Mouse (Mus musculus): Measurements from ENCODE around the gene Mknk1. TPM values are rescaled to one million over a fixed set of nuclear protein-coding genes. Genes with fewer than 3 reads are reported as not detected.

The Mknk1 gene
- polyA plus RNA-seq, 1 experiment from 2014 or later: 20.4 TPM

DNA sequence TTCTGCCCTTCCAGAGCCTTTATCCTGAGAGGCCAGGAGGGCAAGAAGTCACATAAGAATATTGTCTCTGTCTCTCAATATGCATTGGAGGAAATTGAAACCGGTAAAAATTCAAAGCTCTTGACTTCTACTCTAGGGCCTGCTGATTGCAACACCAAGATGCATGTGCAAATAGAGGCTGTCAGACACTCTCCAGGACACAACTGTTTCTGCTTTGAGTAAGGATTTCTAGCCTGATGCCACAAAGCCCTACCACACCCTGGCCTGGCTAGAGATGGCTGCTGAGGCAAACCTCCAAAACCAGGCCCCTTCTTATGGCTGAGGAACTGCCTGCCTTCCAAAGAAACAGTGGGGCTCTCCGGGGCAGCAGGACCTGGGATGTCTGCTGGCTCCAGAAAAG is 3.4 kb upstream of the Mknk1 start:
- H3K4me3 ChIP-seq (replicated peaks; ENCODE audit: low read depth, low read length): no peak overlapping the region
- no peak for DNase-seq (ENCODE audit: low spot score)
- H3K27me3 ChIP-seq (ENCODE audit: insufficient read depth, low read length): no peaks in the 10 kb centered on the region
- H3K27ac ChIP-seq: no peak overlapping the region
- 70% methylated on average over 2 of the region's 2 CpGs for WGBS
- no peak for ATAC-seq (replicated peaks; ENCODE audit: low FRiP score, low read depth)
- TF ChIP-seq CTCF (IDR thresholded peaks at IDR 0.05; ENCODE audit: low read depth): no peak
- H3K9me3 ChIP-seq (replicated peaks; ENCODE audit: low read length): no peaks in the 10 kb centered on the region
- no peak overlapping the region for H3K4me2 ChIP-seq (ENCODE audit: low read length)
- H3K9ac ChIP-seq (ENCODE audit: low read depth, low read length): no peak overlapping the region
- no peaks in the 10 kb centered on the region for H3K4me1 ChIP-seq (replicated peaks; ENCODE audit: insufficient read depth, low read length)
- H3K36me3 ChIP-seq (ENCODE audit: insufficient read depth, low read length): peaks cover 17% of the 10 kb centered on the region; the same call in 1 of the 2 replicates

DNA sequence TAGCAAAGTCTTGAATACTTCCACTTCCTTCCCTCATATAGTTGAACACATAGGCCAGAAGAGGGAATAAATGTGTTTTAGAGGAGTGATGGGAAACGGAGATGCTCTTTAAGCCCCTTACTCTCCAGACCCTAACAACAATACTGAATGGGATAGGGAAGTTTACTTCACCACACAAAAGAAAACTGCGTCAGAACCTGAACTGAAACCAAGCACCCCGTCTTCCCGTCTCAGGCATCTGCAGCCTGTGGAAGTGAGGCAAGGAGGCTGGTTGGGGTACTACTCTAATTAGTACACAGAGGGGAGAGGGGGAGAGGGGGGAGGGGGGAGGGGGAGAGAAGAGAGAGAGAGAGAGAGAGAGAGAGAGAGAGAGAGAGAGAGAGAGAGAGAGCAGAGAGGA is 802 bp upstream of the Mknk1 start:
- H3K4me3 ChIP-seq (replicated peaks; ENCODE audit: low read depth, low read length): no peak overlapping the region
- H3K9ac ChIP-seq (ENCODE audit: low read depth, low read length): no peak overlapping the region
- 73% methylated on average over 4 of the region's 4 CpGs for WGBS
- no peak for DNase-seq (ENCODE audit: low spot score)
- H3K9me3 ChIP-seq (replicated peaks; ENCODE audit: low read length): no peaks in the 10 kb centered on the region
- H3K36me3 ChIP-seq (ENCODE audit: insufficient read depth, low read length): peaks cover 8% of the 10 kb centered on the region; the same call in 1 of the 2 replicates
- no peak overlapping the region for H3K27ac ChIP-seq
- H3K27me3 ChIP-seq (ENCODE audit: insufficient read depth, low read length): no peaks in the 10 kb centered on the region
- no peak for TF ChIP-seq CTCF (IDR thresholded peaks at IDR 0.05; ENCODE audit: low read depth)
- no peaks in the 10 kb centered on the region for H3K4me1 ChIP-seq (replicated peaks; ENCODE audit: insufficient read depth, low read length)
- ATAC-seq (replicated peaks; ENCODE audit: low FRiP score, low read depth): no peak
- H3K4me2 ChIP-seq (ENCODE audit: low read length): no peak overlapping the region; the same call in 1 of the 2 replicates

DNA sequence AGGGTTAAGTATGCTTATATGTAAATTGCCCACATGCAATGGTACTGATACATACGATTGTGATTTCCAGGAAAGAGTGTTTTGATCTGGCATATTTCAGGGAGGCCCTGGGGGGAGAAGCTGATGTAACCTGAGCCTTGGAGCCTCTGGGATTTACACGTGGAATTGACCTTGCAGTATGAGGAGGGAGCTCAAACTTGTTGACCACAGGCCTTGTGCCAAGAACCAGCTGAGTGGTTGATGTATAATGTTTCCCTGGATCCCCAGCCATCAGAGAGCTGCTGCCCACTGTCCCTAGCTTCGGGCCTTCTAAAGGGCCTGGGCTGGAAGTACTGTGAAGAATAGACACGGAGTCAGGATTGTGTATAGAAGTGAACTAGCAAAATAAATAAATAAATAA is 958 bp downstream of the Mknk1 start:
- no peaks in the 10 kb centered on the region for H3K36me3 ChIP-seq (ENCODE audit: insufficient read depth, low read length)
- H3K4me3 ChIP-seq (replicated peaks; ENCODE audit: low read depth, low read length): peak overlapping the region; percentile 72
- DNase-seq (ENCODE audit: low spot score): no peak
- ATAC-seq (replicated peaks; ENCODE audit: low FRiP score, low read depth): no peak
- TF ChIP-seq CTCF (IDR thresholded peaks at IDR 0.05; ENCODE audit: low read depth): no peak
- H3K27me3 ChIP-seq (ENCODE audit: insufficient read depth, low read length): no peaks in the 10 kb centered on the region
- H3K9me3 ChIP-seq (replicated peaks; ENCODE audit: low read length): no peaks in the 10 kb centered on the region
- H3K9ac ChIP-seq (ENCODE audit: low read depth, low read length): no peak overlapping the region
- no peaks in the 10 kb centered on the region for H3K4me1 ChIP-seq (replicated peaks; ENCODE audit: insufficient read depth, low read length)
- WGBS: 46% methylated on average over 4 of the region's 4 CpGs
- H3K27ac ChIP-seq: no peak overlapping the region
- peak overlapping the region; percentile 91 for H3K4me2 ChIP-seq (ENCODE audit: low read length)

DNA sequence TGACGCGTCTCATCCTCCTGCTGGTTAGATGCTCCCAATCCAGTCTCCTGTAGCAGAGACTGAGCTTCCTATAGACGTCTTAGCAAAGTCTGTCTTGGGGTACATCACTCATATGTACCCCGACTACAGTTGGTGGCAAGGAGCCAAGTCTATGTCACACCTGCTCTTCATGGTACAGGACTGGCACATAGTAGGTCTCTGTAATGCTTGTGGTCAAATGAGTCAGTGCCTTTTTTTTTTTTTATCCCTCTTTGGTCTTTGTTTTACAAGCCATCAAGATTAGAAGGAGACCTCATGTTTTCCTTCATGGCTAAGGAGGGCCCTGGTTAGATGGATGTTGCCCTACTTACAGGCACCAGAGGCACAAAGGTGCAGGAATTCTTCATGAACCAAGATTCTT is 1.8 kb downstream of the Mknk1 start:
- Histone ChIP-seq H3K4me2 (ENCODE audit: low read length) (no peak overlapping the region), H3K4me3 (replicated peaks; ENCODE audit: low read depth, low read length) (no peak overlapping the region), H3K9me3 (replicated peaks; ENCODE audit: low read length) (no peaks in the 10 kb centered on the region), H3K9ac (ENCODE audit: low read depth, low read length) (no peak overlapping the region), H3K27ac (no peak overlapping the region), H3K27me3 (ENCODE audit: insufficient read depth, low read length) (no peaks in the 10 kb centered on the region), H3K4me1 (replicated peaks; ENCODE audit: insufficient read depth, low read length) (no peaks in the 10 kb centered on the region), H3K36me3 (ENCODE audit: insufficient read depth, low read length) (no peaks in the 10 kb centered on the region)
- ATAC-seq (replicated peaks; ENCODE audit: low FRiP score, low read depth) (no peak), DNase-seq (ENCODE audit: low spot score) (no peak)
- 90% methylated on average over 4 of the region's 4 CpGs for WGBS
- TF ChIP-seq CTCF (IDR thresholded peaks at IDR 0.05; ENCODE audit: low read depth): no peak

DNA sequence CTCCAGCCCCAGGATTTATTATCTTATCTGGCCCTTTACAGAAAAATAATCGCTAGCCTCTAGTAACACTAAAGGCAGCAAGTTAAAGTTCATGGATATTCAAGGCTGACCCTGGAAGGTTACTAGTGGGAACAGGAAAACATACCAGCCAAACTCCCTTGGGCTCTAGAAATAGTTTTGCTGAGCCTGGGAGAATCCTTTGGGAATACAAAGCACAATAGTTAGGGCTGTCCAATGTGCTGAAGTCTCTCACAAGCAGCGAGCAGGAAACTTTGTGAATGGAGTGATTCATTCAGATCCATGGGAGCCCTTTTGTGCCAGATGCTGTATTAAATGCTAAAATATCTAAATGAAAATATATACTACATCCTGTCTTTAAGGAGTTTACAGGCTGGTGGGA is 7.7 kb downstream of the Mknk1 start:
- 0 out of 2 replicates have a peak, but pooled peaks cover 22% of the 10 kb centered on the region for H3K36me3 ChIP-seq (ENCODE audit: insufficient read depth, low read length)
- no peak overlapping the region for H3K27ac ChIP-seq
- no peaks in the 10 kb centered on the region for H3K27me3 ChIP-seq (ENCODE audit: insufficient read depth, low read length)
- ATAC-seq (replicated peaks; ENCODE audit: low FRiP score, low read depth) (no peak), DNase-seq (ENCODE audit: low spot score) (peak; percentile 22)
- TF ChIP-seq CTCF (IDR thresholded peaks at IDR 0.05; ENCODE audit: low read depth): no peak
- H3K9me3 ChIP-seq (replicated peaks; ENCODE audit: low read length): no peaks in the 10 kb centered on the region
- no peak overlapping the region for H3K4me2 ChIP-seq (ENCODE audit: low read length)
- 50% methylated on average over 2 of the region's 2 CpGs for WGBS
- no peak overlapping the region for H3K4me3 ChIP-seq (replicated peaks; ENCODE audit: low read depth, low read length)
- no peaks in the 10 kb centered on the region for H3K4me1 ChIP-seq (replicated peaks; ENCODE audit: insufficient read depth, low read length)
- no peak overlapping the region for H3K9ac ChIP-seq (ENCODE audit: low read depth, low read length)

DNA sequence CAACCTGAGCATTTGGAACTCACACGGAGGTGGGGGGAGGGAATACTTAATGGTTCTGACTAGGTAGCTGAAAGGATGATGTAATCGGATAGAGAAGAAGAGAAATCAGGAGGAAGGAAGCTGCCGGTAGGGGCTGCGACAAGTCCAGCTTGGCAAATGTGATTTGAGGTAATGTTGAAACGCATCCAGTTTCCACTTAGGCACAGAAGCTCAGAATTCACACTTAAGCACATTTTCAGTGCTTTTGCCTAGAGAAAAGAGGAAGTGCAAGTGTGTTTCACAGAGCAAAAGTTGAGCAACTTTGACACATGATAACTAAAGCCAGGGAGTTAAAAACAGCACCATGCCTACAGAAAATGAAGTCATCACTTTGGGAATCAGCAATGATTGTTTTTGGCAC is 8.4 kb downstream of the Mknk1 start:
- no peak overlapping the region for H3K9ac ChIP-seq (ENCODE audit: low read depth, low read length)
- 0 out of 2 replicates have a peak, but pooled peaks cover 22% of the 10 kb centered on the region for H3K36me3 ChIP-seq (ENCODE audit: insufficient read depth, low read length)
- H3K27ac ChIP-seq: no peak overlapping the region
- H3K27me3 ChIP-seq (ENCODE audit: insufficient read depth, low read length): no peaks in the 10 kb centered on the region
- no peak overlapping the region for H3K4me3 ChIP-seq (replicated peaks; ENCODE audit: low read depth, low read length)
- H3K4me1 ChIP-seq (replicated peaks; ENCODE audit: insufficient read depth, low read length): no peaks in the 10 kb centered on the region
- no peaks in the 10 kb centered on the region for H3K9me3 ChIP-seq (replicated peaks; ENCODE audit: low read length)
- H3K4me2 ChIP-seq (ENCODE audit: low read length): no peak overlapping the region
- 59% methylated on average over 5 of the region's 5 CpGs for WGBS
- no peak for TF ChIP-seq CTCF (IDR thresholded peaks at IDR 0.05; ENCODE audit: low read depth)
- DNase-seq (ENCODE audit: low spot score) (no peak), ATAC-seq (replicated peaks; ENCODE audit: low FRiP score, low read depth) (no peak)

DNA sequence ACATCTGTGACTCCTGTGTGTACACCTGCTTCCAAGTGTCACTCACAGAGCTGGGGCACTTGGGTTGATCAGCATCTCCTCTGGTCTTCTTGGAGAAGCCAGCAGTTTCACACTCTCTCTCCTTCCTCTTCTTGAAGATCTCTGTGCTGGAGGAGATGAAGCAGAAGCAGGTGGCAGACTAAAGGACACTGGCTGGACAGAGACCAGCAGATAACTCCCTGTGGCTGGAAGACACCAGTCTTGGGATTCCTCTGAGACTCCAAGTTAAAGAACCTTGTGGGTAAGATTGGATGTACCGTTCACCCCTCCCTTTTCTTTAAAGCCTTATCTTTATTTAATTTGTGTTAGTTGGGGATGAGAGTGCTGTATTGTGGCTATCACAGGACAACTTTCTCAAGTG is 9.1 kb downstream of the Mknk1 start:
- ATAC-seq (replicated peaks; ENCODE audit: low FRiP score, low read depth): no peak
- H3K27ac ChIP-seq: no peak overlapping the region
- no peaks in the 10 kb centered on the region for H3K9me3 ChIP-seq (replicated peaks; ENCODE audit: low read length)
- H3K4me3 ChIP-seq (replicated peaks; ENCODE audit: low read depth, low read length): no peak overlapping the region
- H3K9ac ChIP-seq (ENCODE audit: low read depth, low read length): no peak overlapping the region
- no peak overlapping the region for H3K4me2 ChIP-seq (ENCODE audit: low read length)
- 89% methylated on average over 1 of the region's 1 CpGs for WGBS
- H3K4me1 ChIP-seq (replicated peaks; ENCODE audit: insufficient read depth, low read length): no peaks in the 10 kb centered on the region
- no peak for DNase-seq (ENCODE audit: low spot score)
- H3K36me3 ChIP-seq (ENCODE audit: insufficient read depth, low read length): 0 out of 2 replicates have a peak, but pooled peaks cover 22% of the 10 kb centered on the region
- no peak for TF ChIP-seq CTCF (IDR thresholded peaks at IDR 0.05; ENCODE audit: low read depth)
- H3K27me3 ChIP-seq (ENCODE audit: insufficient read depth, low read length): no peaks in the 10 kb centered on the region

Measured in kidney, postnatal 0 days (tissue).